Mouse (Mus musculus): ENCODE data around the gene Rbms2. TPM values are rescaled to one million over a fixed set of nuclear protein-coding genes. Genes with fewer than 3 reads are reported as not detected.

The Rbms2 gene
- polyA plus RNA-seq, 1 experiment = 76.2 TPM

GRCm38 (mm10) chr10:128133650-128134332, 46.3 kb downstream of the Rbms2 start:
- WGBS = 84% methylated on average over 13 of the region's 13 CpGs
- Histone ChIP-seq H3K36me3 (ENCODE audit: control insufficient read depth, insufficient read depth, low read length) (peaks cover 13% of the 10 kb centered on the region), H3K27ac (ENCODE audit: control insufficient read depth, insufficient read depth, low read length) (no peak overlapping the region), H3K4me3 (ENCODE audit: control insufficient read depth, insufficient read depth, low read length) (no peak overlapping the region), H3K27me3 (ENCODE audit: control insufficient read depth, insufficient read depth, low read length) (no peaks in the 10 kb centered on the region), H3K4me1 (replicated peaks; ENCODE audit: control insufficient read depth, insufficient read depth, low read length) (peaks cover 26% of the 10 kb centered on the region)
- no peak for DNase-seq
- TF ChIP-seq POLR2A (IDR thresholded peaks at IDR 0.05; ENCODE audit: control insufficient read depth, extremely low read depth, insufficient read depth, low read length, poor library complexity) = no peak
- TF ChIP-seq CTCF (IDR thresholded peaks at IDR 0.05; ENCODE audit: borderline replicate concordance, control insufficient read depth, extremely low read depth, insufficient read depth, low read length, poor library complexity) = no peak

DNA sequence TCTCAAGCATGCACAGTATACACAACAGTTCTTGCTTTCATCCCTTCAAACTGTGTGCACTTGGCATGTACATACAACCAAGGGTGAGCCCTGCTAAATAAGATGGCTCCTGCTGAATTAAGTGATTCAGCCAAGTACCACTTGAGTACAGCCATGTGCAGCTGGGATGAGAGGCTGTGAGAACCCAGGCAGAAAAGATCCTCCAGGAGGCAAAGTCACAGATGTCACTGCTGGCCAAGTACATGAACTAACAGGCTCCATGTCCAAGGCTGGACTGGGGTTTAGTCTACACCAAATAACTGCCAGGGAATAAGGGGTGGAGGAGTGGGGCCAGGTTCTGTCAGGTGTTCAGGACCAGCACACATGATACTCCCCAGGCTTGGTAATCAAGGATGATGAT, 48.3 kb downstream of the Rbms2 start:
- Histone ChIP-seq H3K27ac (ENCODE audit: control insufficient read depth, insufficient read depth, low read length) (no peak overlapping the region), H3K4me3 (ENCODE audit: control insufficient read depth, insufficient read depth, low read length) (no peak overlapping the region), H3K36me3 (ENCODE audit: control insufficient read depth, insufficient read depth, low read length) (peaks cover 31% of the 10 kb centered on the region), H3K27me3 (ENCODE audit: control insufficient read depth, insufficient read depth, low read length) (no peaks in the 10 kb centered on the region), H3K4me1 (replicated peaks; ENCODE audit: control insufficient read depth, insufficient read depth, low read length) (peaks cover 26% of the 10 kb centered on the region)
- no peak for TF ChIP-seq CTCF (IDR thresholded peaks at IDR 0.05; ENCODE audit: borderline replicate concordance, control insufficient read depth, extremely low read depth, insufficient read depth, low read length, poor library complexity)
- TF ChIP-seq POLR2A (IDR thresholded peaks at IDR 0.05; ENCODE audit: control insufficient read depth, extremely low read depth, insufficient read depth, low read length, poor library complexity) = no peak
- DNase-seq = no peak

DNA sequence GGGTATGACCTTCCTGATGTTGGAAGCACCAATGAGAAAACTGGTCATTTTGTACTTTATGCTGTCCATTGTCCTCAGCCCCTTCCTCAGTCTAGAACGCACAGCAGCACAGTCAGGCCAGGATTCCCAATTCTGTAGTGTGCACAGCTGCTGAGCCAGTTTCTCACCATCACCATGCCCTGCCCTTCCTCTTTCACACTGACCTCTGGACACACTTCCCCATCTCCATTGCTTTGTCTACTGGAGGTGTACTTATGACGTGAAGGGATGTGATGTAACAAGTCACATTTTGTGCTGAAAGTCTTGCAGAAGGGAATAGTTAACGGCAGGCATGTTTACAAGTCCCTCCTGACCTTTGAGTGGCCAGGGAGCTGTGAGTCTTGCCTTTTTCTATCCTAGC, 48.8 kb downstream of the Rbms2 start:
- 91% methylated on average over 3 of the region's 3 CpGs for WGBS
- no peaks in the 10 kb centered on the region for H3K27me3 ChIP-seq (ENCODE audit: control insufficient read depth, insufficient read depth, low read length)
- H3K36me3 ChIP-seq (ENCODE audit: control insufficient read depth, insufficient read depth, low read length) = peaks cover 36% of the 10 kb centered on the region
- no peak for DNase-seq
- no peak overlapping the region for H3K4me3 ChIP-seq (ENCODE audit: control insufficient read depth, insufficient read depth, low read length)
- H3K27ac ChIP-seq (ENCODE audit: control insufficient read depth, insufficient read depth, low read length) = no peak overlapping the region
- H3K4me1 ChIP-seq (replicated peaks; ENCODE audit: control insufficient read depth, insufficient read depth, low read length) = peaks cover 26% of the 10 kb centered on the region
- TF ChIP-seq CTCF (IDR thresholded peaks at IDR 0.05; ENCODE audit: borderline replicate concordance, control insufficient read depth, extremely low read depth, insufficient read depth, low read length, poor library complexity) (no peak), POLR2A (IDR thresholded peaks at IDR 0.05; ENCODE audit: control insufficient read depth, extremely low read depth, insufficient read depth, low read length, poor library complexity) (no peak)

GRCm38 (mm10) chr10:128128143-128128542, 52.0 kb downstream of the Rbms2 start:
- H3K27ac ChIP-seq (ENCODE audit: control insufficient read depth, insufficient read depth, low read length) = no peak overlapping the region
- WGBS = 95% methylated on average over 8 of the region's 8 CpGs
- peaks cover 68% of the 10 kb centered on the region for H3K36me3 ChIP-seq (ENCODE audit: control insufficient read depth, insufficient read depth, low read length)
- H3K27me3 ChIP-seq (ENCODE audit: control insufficient read depth, insufficient read depth, low read length) = no peaks in the 10 kb centered on the region
- TF ChIP-seq POLR2A (IDR thresholded peaks at IDR 0.05; ENCODE audit: control insufficient read depth, extremely low read depth, insufficient read depth, low read length, poor library complexity) = no peak
- no peak for TF ChIP-seq CTCF (IDR thresholded peaks at IDR 0.05; ENCODE audit: borderline replicate concordance, control insufficient read depth, extremely low read depth, insufficient read depth, low read length, poor library complexity)
- no peak for DNase-seq
- H3K4me3 ChIP-seq (ENCODE audit: control insufficient read depth, insufficient read depth, low read length) = no peak overlapping the region
- H3K4me1 ChIP-seq (replicated peaks; ENCODE audit: control insufficient read depth, insufficient read depth, low read length) = peaks cover 12% of the 10 kb centered on the region; the same call in 1 of the 2 replicates

GRCm38 (mm10) chr10:128127497-128127896, 52.6 kb downstream of the Rbms2 start:
- WGBS = 96% methylated on average over 5 of the region's 5 CpGs
- H3K4me3 ChIP-seq (ENCODE audit: control insufficient read depth, insufficient read depth, low read length) = no peak overlapping the region
- H3K27ac ChIP-seq (ENCODE audit: control insufficient read depth, insufficient read depth, low read length) = no peak overlapping the region
- H3K4me1 ChIP-seq (replicated peaks; ENCODE audit: control insufficient read depth, insufficient read depth, low read length) = peaks cover 10% of the 10 kb centered on the region; the same call in 1 of the 2 replicates
- H3K36me3 ChIP-seq (ENCODE audit: control insufficient read depth, insufficient read depth, low read length) = peaks cover 74% of the 10 kb centered on the region
- H3K27me3 ChIP-seq (ENCODE audit: control insufficient read depth, insufficient read depth, low read length) = no peaks in the 10 kb centered on the region
- DNase-seq = no peak
- TF ChIP-seq POLR2A (IDR thresholded peaks at IDR 0.05; ENCODE audit: control insufficient read depth, extremely low read depth, insufficient read depth, low read length, poor library complexity) (no peak), CTCF (IDR thresholded peaks at IDR 0.05; ENCODE audit: borderline replicate concordance, control insufficient read depth, extremely low read depth, insufficient read depth, low read length, poor library complexity) (no peak)

GRCm38 (mm10) chr10:128125951-128126350, 54.1 kb downstream of the Rbms2 start:
- H3K27me3 ChIP-seq (ENCODE audit: control insufficient read depth, insufficient read depth, low read length) = no peaks in the 10 kb centered on the region
- peaks cover 89% of the 10 kb centered on the region for H3K36me3 ChIP-seq (ENCODE audit: control insufficient read depth, insufficient read depth, low read length)
- no peak overlapping the region for H3K27ac ChIP-seq (ENCODE audit: control insufficient read depth, insufficient read depth, low read length)
- TF ChIP-seq CTCF (IDR thresholded peaks at IDR 0.05; ENCODE audit: borderline replicate concordance, control insufficient read depth, extremely low read depth, insufficient read depth, low read length, poor library complexity) (no peak), POLR2A (IDR thresholded peaks at IDR 0.05; ENCODE audit: control insufficient read depth, extremely low read depth, insufficient read depth, low read length, poor library complexity) (no peak)
- WGBS = 98% methylated on average over 14 of the region's 14 CpGs
- H3K4me1 ChIP-seq (replicated peaks; ENCODE audit: control insufficient read depth, insufficient read depth, low read length) = 0 out of 2 replicates have a peak, but pooled peaks cover 4% of the 10 kb centered on the region
- H3K4me3 ChIP-seq (ENCODE audit: control insufficient read depth, insufficient read depth, low read length) = no peak overlapping the region
- no peak for DNase-seq
